Mouse (Mus musculus) kidney, postnatal 25 days (tissue): ENCODE data around the gene Rims1.

Experiments
- DNase-seq, 2 experiments: peaks; one replicate each; pipeline ENCODE4 v3.0.0; 2021; ENCODE audit warnings: mixed read lengths in 2 of 2

The Rims1 gene

GRCm38 (mm10) chr1:22683455-22683854 lies 122.3 kb downstream of the Rims1 start:
- DNase-seq, result no peak

- DNase-seq, result no peak
Measured at GRCm38 (mm10) chr1:22664196-22664595, 141.6 kb downstream of the Rims1 start.

- DNase-seq, result no peak
Measured at GRCm38 (mm10) chr1:22661825-22662224, 144.0 kb downstream of the Rims1 start.

- no peak for DNase-seq
Measured at GRCm38 (mm10) chr1:22655983-22656382, 149.8 kb downstream of the Rims1 start.

GRCm38 (mm10) chr1:22654903-22655302 lies 150.9 kb downstream of the Rims1 start:
- no peak for DNase-seq

GRCm38 (mm10) chr1:22650588-22650987 lies 155.2 kb downstream of the Rims1 start:
- DNase-seq, result no peak

- no peak for DNase-seq
Measured at GRCm38 (mm10) chr1:22649432-22649831, 156.4 kb downstream of the Rims1 start.

- no peak for DNase-seq
Measured at GRCm38 (mm10) chr1:22645257-22645656, 160.5 kb downstream of the Rims1 start.

- no peak for DNase-seq
Measured at GRCm38 (mm10) chr1:22640568-22640967, 165.2 kb downstream of the Rims1 start.

GRCm38 (mm10) chr1:22639702-22640101 lies 166.1 kb downstream of the Rims1 start:
- no peak for DNase-seq

GRCm38 (mm10) chr1:22633871-22634270 lies 171.9 kb downstream of the Rims1 start:
- no peak for DNase-seq

GRCm38 (mm10) chr1:22632551-22632950 lies 173.2 kb downstream of the Rims1 start:
- DNase-seq, result no peak

GRCm38 (mm10) chr1:22631991-22632390 lies 173.8 kb downstream of the Rims1 start:
- DNase-seq, result no peak

- no peak for DNase-seq
Measured at GRCm38 (mm10) chr1:22629011-22629410, 176.8 kb downstream of the Rims1 start.

- DNase-seq, result no peak
Measured at GRCm38 (mm10) chr1:22627013-22627412, 178.8 kb downstream of the Rims1 start.

- DNase-seq, result no peak
Measured at GRCm38 (mm10) chr1:22626295-22626694, 179.5 kb downstream of the Rims1 start.

- no peak for DNase-seq
Measured at GRCm38 (mm10) chr1:22620827-22621226, 185.0 kb downstream of the Rims1 start.

- no peak for DNase-seq
Measured at GRCm38 (mm10) chr1:22615601-22616000, 190.2 kb downstream of the Rims1 start.

- no peak for DNase-seq
Measured at GRCm38 (mm10) chr1:22613609-22614008, 192.2 kb downstream of the Rims1 start.

- peak in 1 of 2 experiments; percentile 32 for DNase-seq
Measured at GRCm38 (mm10) chr1:22604329-22605044, 201.3 kb downstream of the Rims1 start.

- DNase-seq, result no peak
Measured at GRCm38 (mm10) chr1:22596197-22596596, 209.6 kb downstream of the Rims1 start.

GRCm38 (mm10) chr1:22594841-22595240 lies 211.0 kb downstream of the Rims1 start:
- DNase-seq, result no peak

- no peak for DNase-seq
Measured at GRCm38 (mm10) chr1:22587859-22588383, 217.9 kb downstream of the Rims1 start.

GRCm38 (mm10) chr1:22585560-22585959 lies 220.2 kb downstream of the Rims1 start:
- DNase-seq, result no peak

GRCm38 (mm10) chr1:22579470-22579869 lies 226.3 kb downstream of the Rims1 start:
- no peak for DNase-seq
